In genomic region chr6:94655818-94656478, GRCm38 (mm10) we compare ENCODE assay signal across 15 mouse cellular contexts. TPM values are rescaled to one million over a fixed set of nuclear protein-coding genes. Genes with fewer than 3 reads are reported as not detected.
DNase-seq lines count a peak whose midpoint lies in the region; ATAC-seq lines count a peak whose summit lies in the region.
"Had no signal": no experiment of that assay in that cellular context is flagged by ENCODE, and none has a peak within 500 bp of the region (broad histone marks: within the 10 kb centered on the region; RNA-seq: fewer than 3 reads in every experiment).

No protein-coding gene starts in this region.

- H3K27me3 ChIP-seq in embryonic facial prominence, embryonic 14.5 days (replicated peaks; ENCODE audit: control insufficient read depth, insufficient read depth, low read length), result no peaks in the 10 kb centered on the region
- H3K27me3 ChIP-seq in embryonic facial prominence, embryonic 10.5 days (replicated peaks; ENCODE audit: low read depth, poor library complexity, severe bottlenecking), result 0 out of 2 replicates have a peak, but pooled peaks cover 11% of the 10 kb centered on the region
- H3K27me3 ChIP-seq in embryonic facial prominence, embryonic 15.5 days, result no peaks in the 10 kb centered on the region
- H3K27me3 ChIP-seq in midbrain, embryonic 16.5 days (ENCODE audit: control insufficient read depth, insufficient read depth, low read depth, low read length), result no peaks in the 10 kb centered on the region
- H3K27me3 ChIP-seq: liver, embryonic 15.5 days; neural tube, embryonic 12.5 days had no signal

- H3K4me2 ChIP-seq in embryonic facial prominence, embryonic 14.5 days (ENCODE audit: low read depth, low read length), result no peak overlapping the region
- no peak overlapping the region for H3K4me2 ChIP-seq in embryonic facial prominence, embryonic 15.5 days (replicated peaks)
- 0 out of 2 replicates have a peak overlapping the region, but pooled peaks have one; percentile 15 for H3K4me2 ChIP-seq in midbrain, embryonic 16.5 days (ENCODE audit: low read length)
- H3K4me2 ChIP-seq: heart, embryonic 11.5 days; liver, embryonic 15.5 days; neural tube, embryonic 12.5 days had no signal

- no peak for ATAC-seq in embryonic facial prominence, embryonic 14.5 days (ENCODE audit: low read depth)
- no peak for ATAC-seq in embryonic facial prominence, embryonic 15.5 days (ENCODE audit: insufficient number of reproducible peaks, low FRiP score, low TSS enrichment, low read depth)
- ATAC-seq in midbrain, embryonic 16.5 days, result peak; percentile 70; the same call in 1 of the 2 replicates
- ATAC-seq: inflammation-experienced regulatory T-cells, adult 6 months had no signal

- peak; percentile 77 for DNase-seq in embryonic facial prominence, embryonic 14.5 days (ENCODE audit: low spot score)
- DNase-seq in embryonic facial prominence, embryonic 10.5 days (ENCODE audit: low spot score), result no peak
- peak; percentile 47 for DNase-seq in lung, postnatal 10 days
- no peak for DNase-seq in lung, postnatal 4 days
- no peak for DNase-seq in embryo, embryonic 9.5 days (ENCODE audit: extremely low spot score)
- no peak for DNase-seq in cerebellum, adult 9-10 months
- DNase-seq: right cerebral cortex, postnatal 4 days; thymus, postnatal 36 days had no signal

- H3K9ac ChIP-seq in embryonic facial prominence, embryonic 14.5 days (ENCODE audit: low read depth, low read length), result no peak overlapping the region
- no peak overlapping the region for H3K9ac ChIP-seq in embryonic facial prominence, embryonic 15.5 days
- no peak overlapping the region for H3K9ac ChIP-seq in midbrain, embryonic 16.5 days (ENCODE audit: low read depth, low read length)
- H3K9ac ChIP-seq: liver, embryonic 15.5 days; neural tube, embryonic 12.5 days had no signal

- H3K4me3 ChIP-seq in embryonic facial prominence, embryonic 14.5 days (ENCODE audit: low read depth, low read length), result no peak overlapping the region
- no peak overlapping the region for H3K4me3 ChIP-seq in embryonic facial prominence, embryonic 10.5 days
- no peak overlapping the region for H3K4me3 ChIP-seq in embryonic facial prominence, embryonic 15.5 days (replicated peaks)
- no peak overlapping the region for H3K4me3 ChIP-seq in midbrain, embryonic 16.5 days (ENCODE audit: low read depth, low read length)
- H3K4me3 ChIP-seq: liver, embryonic 15.5 days; neural tube, embryonic 12.5 days had no signal

- peaks cover 41% of the 10 kb centered on the region; the same call in 1 of the 2 replicates for H3K36me3 ChIP-seq in embryonic facial prominence, embryonic 14.5 days (ENCODE audit: control insufficient read depth, insufficient read depth, low read length)
- peaks cover 43% of the 10 kb centered on the region for H3K36me3 ChIP-seq in embryonic facial prominence, embryonic 10.5 days (replicated peaks)
- H3K36me3 ChIP-seq in embryonic facial prominence, embryonic 15.5 days, result peaks cover 8% of the 10 kb centered on the region; the same call in 1 of the 2 replicates
- H3K36me3 ChIP-seq in midbrain, embryonic 16.5 days (ENCODE audit: control insufficient read depth, insufficient read depth, low read length), result no peaks in the 10 kb centered on the region
- H3K36me3 ChIP-seq: liver, embryonic 15.5 days had no signal

- WGBS in embryonic facial prominence, embryonic 14.5 days, result 64% methylated on average over 5 of the region's 5 CpGs
- 62% methylated on average over 5 of the region's 5 CpGs for WGBS in embryonic facial prominence, embryonic 10.5 days
- WGBS in embryonic facial prominence, embryonic 15.5 days, result 57% methylated on average over 5 of the region's 5 CpGs
- WGBS in midbrain, embryonic 16.5 days, result 39% methylated on average over 5 of the region's 5 CpGs

- no peaks in the 10 kb centered on the region for H3K9me3 ChIP-seq in embryonic facial prominence, embryonic 14.5 days (ENCODE audit: control insufficient read depth, low read length)
- no peaks in the 10 kb centered on the region for H3K9me3 ChIP-seq in embryonic facial prominence, embryonic 10.5 days
- H3K9me3 ChIP-seq in embryonic facial prominence, embryonic 15.5 days (replicated peaks), result no peaks in the 10 kb centered on the region
- H3K9me3 ChIP-seq in midbrain, embryonic 16.5 days (replicated peaks; ENCODE audit: control insufficient read depth, low read length, poor library complexity, severe bottlenecking), result no peaks in the 10 kb centered on the region
- H3K9me3 ChIP-seq: liver, embryonic 15.5 days; neural tube, embryonic 12.5 days had no signal

- H3K4me1 ChIP-seq in embryonic facial prominence, embryonic 14.5 days (ENCODE audit: control insufficient read depth, insufficient read depth, low read length), result peaks cover 24% of the 10 kb centered on the region
- peaks cover 67% of the 10 kb centered on the region for H3K4me1 ChIP-seq in embryonic facial prominence, embryonic 10.5 days
- H3K4me1 ChIP-seq in embryonic facial prominence, embryonic 15.5 days, result peaks cover 47% of the 10 kb centered on the region
- peaks cover 16% of the 10 kb centered on the region for H3K4me1 ChIP-seq in midbrain, embryonic 16.5 days (ENCODE audit: control insufficient read depth, insufficient read depth, low read length)

- H3K27ac ChIP-seq in embryonic facial prominence, embryonic 14.5 days (replicated peaks; ENCODE audit: low read depth, low read length), result no peak overlapping the region
- no peak overlapping the region for H3K27ac ChIP-seq in embryonic facial prominence, embryonic 10.5 days (replicated peaks)
- H3K27ac ChIP-seq in embryonic facial prominence, embryonic 15.5 days (replicated peaks), result 0 out of 2 replicates have a peak overlapping the region, but pooled peaks have one; percentile 13
- H3K27ac ChIP-seq in midbrain, embryonic 16.5 days (ENCODE audit: low read length), result no peak overlapping the region
- H3K27ac ChIP-seq: kidney, postnatal 0 days; liver, embryonic 15.5 days; neural tube, embryonic 12.5 days had no signal

RNA-seq across cellular contexts. Expression of gene Lrig1, which starts 44.0 kb away (rescaled TPM):
- polyA plus RNA-seq in embryonic facial prominence, embryonic 14.5 days (2014; fragmentation: Nextera tagmentation; extraction: Ambion mirVana), result 32.6 and 38.4 TPM in 2 replicates
- 11.7 and 11.8 TPM in 2 replicates for polyA plus RNA-seq in embryonic facial prominence, embryonic 10.5 days (2016; fragmentation: Nextera tagmentation; extraction: Ambion mirVana)
- polyA plus RNA-seq in embryonic facial prominence, embryonic 15.5 days (2015; fragmentation: Nextera tagmentation; extraction: Ambion mirVana), result 28.9 TPM in 2 replicates
- polyA plus RNA-seq in midbrain, embryonic 16.5 days (2015; fragmentation: Nextera tagmentation; extraction: Ambion mirVana), result 8.6 and 14.2 TPM in 2 replicates

Comparison
In these comparisons a context has a peak if more than half of its experiments do, and no peak if none do; other contexts are left out.
1. DNase-seq: peak in embryonic facial prominence, embryonic 14.5 days (single experiment) and lung, postnatal 10 days (single experiment); none in embryonic facial prominence, embryonic 10.5 days (single experiment), lung, postnatal 4 days (0 of 2), embryo, embryonic 9.5 days (single experiment) and cerebellum, adult 9-10 months (single experiment).